16 mouse cellular contexts compared by ENCODE assay signal in genomic region chr5:117840988-117841387, GRCm38 (mm10).
DNase-seq lines count a peak whose midpoint lies in the region; ATAC-seq and TF ChIP-seq lines count a peak whose summit lies in the region.
"Had no signal": no experiment of that assay in that cellular context is flagged by ENCODE, and none has a peak within 500 bp of the region (broad histone marks: within the 10 kb centered on the region; RNA-seq: fewer than 3 reads in every experiment).

No protein-coding gene starts in this region.

- no peak for TF ChIP-seq CTCF in cortical plate, adult 2 months (IDR thresholded peaks at IDR 0.05; ENCODE audit: extremely low read depth, insufficient read depth, low read length)

- H3K9me3 ChIP-seq in forebrain, embryonic 15.5 days: no peaks in the 10 kb centered on the region
- no peaks in the 10 kb centered on the region for H3K9me3 ChIP-seq in forebrain, embryonic 10.5 days
- H3K9me3 ChIP-seq in neural tube, embryonic 15.5 days (replicated peaks): no peaks in the 10 kb centered on the region
- H3K9me3 ChIP-seq: embryonic facial prominence, embryonic 15.5 days; kidney, embryonic 15.5 days; liver, embryonic 13.5 days; megakaryocyte, embryonic 14.5 days had no signal

- H3K9ac ChIP-seq in forebrain, embryonic 15.5 days (replicated peaks): 0 out of 2 replicates have a peak overlapping the region, but pooled peaks have one; percentile 49
- H3K9ac ChIP-seq in neural tube, embryonic 15.5 days (replicated peaks): no peak overlapping the region
- H3K9ac ChIP-seq: embryonic facial prominence, embryonic 15.5 days; kidney, embryonic 15.5 days; liver, embryonic 13.5 days had no signal

- WGBS in forebrain, embryonic 15.5 days: 18% methylated on average over 5 of the region's 5 CpGs
- WGBS in forebrain, embryonic 10.5 days: 29% methylated on average over 5 of the region's 5 CpGs
- 20% methylated on average over 5 of the region's 5 CpGs for WGBS in neural tube, embryonic 15.5 days

- peak overlapping the region; percentile 86 for H3K27ac ChIP-seq in forebrain, embryonic 15.5 days (replicated peaks)
- H3K27ac ChIP-seq in forebrain, embryonic 10.5 days: no peak overlapping the region
- no peak overlapping the region for H3K27ac ChIP-seq in cortical plate, adult 2 months (ENCODE audit: insufficient read depth, low read length)
- no peak overlapping the region for H3K27ac ChIP-seq in neural tube, embryonic 15.5 days (replicated peaks)
- H3K27ac ChIP-seq: embryonic facial prominence, embryonic 15.5 days; kidney, embryonic 15.5 days; liver, embryonic 13.5 days; stomach, postnatal 0 days had no signal

- H3K4me2 ChIP-seq in forebrain, embryonic 15.5 days (replicated peaks): peak overlapping the region; percentile 70
- H3K4me2 ChIP-seq in neural tube, embryonic 15.5 days: peak overlapping the region; percentile 87
- H3K4me2 ChIP-seq: heart, embryonic 11.5 days; liver, embryonic 13.5 days had no signal

- peak overlapping the region; percentile 45; the same call in 1 of the 2 replicates for H3K4me3 ChIP-seq in forebrain, embryonic 15.5 days
- H3K4me3 ChIP-seq in forebrain, embryonic 10.5 days: no peak overlapping the region
- H3K4me3 ChIP-seq in cortical plate, adult 2 months (ENCODE audit: insufficient read depth, low read length): peak overlapping the region; percentile 45; the same call in 1 of the 2 replicates
- H3K4me3 ChIP-seq in neural tube, embryonic 15.5 days (replicated peaks): no peak overlapping the region
- H3K4me3 ChIP-seq: liver, embryonic 13.5 days; megakaryocyte, embryonic 14.5 days had no signal

- H3K4me1 ChIP-seq in forebrain, embryonic 15.5 days: peaks cover 45% of the 10 kb centered on the region
- H3K4me1 ChIP-seq in forebrain, embryonic 10.5 days: peaks cover 35% of the 10 kb centered on the region
- 0 out of 2 replicates have a peak, but pooled peaks cover 1% of the 10 kb centered on the region for H3K4me1 ChIP-seq in cortical plate, adult 2 months (ENCODE audit: control insufficient read depth, insufficient read depth, low read length)
- H3K4me1 ChIP-seq in neural tube, embryonic 15.5 days: peaks cover 37% of the 10 kb centered on the region
- H3K4me1 ChIP-seq: liver, embryonic 13.5 days; megakaryocyte, embryonic 14.5 days had no signal

- no peak for TF ChIP-seq POLR2A in cortical plate, adult 2 months (IDR thresholded peaks at IDR 0.05; ENCODE audit: extremely low read depth, insufficient read depth, low read length)

- intact Hi-C loops in left cerebral cortex, postnatal 10 days (cut with DNase I): loop anchor here (5.0 kb wide), 1 partner anchor 96 kb away; no protein-coding TSS in a partner anchor
- intact Hi-C loops in left cerebral cortex, postnatal 4 days (cut with DNase I): loop anchor here (5.0 kb wide), 1 partner anchor 96 kb away; no protein-coding TSS in a partner anchor

- H3K36me3 ChIP-seq in forebrain, embryonic 15.5 days: no peaks in the 10 kb centered on the region
- H3K36me3 ChIP-seq in forebrain, embryonic 10.5 days (replicated peaks): no peaks in the 10 kb centered on the region
- no peaks in the 10 kb centered on the region for H3K36me3 ChIP-seq in neural tube, embryonic 15.5 days
- H3K36me3 ChIP-seq: embryonic facial prominence, embryonic 15.5 days; kidney, embryonic 15.5 days; liver, embryonic 13.5 days had no signal

- ATAC-seq in forebrain, embryonic 15.5 days (replicated peaks): peak; percentile 38; the same call in 1 of the 2 replicates
- no peak for ATAC-seq in neural tube, embryonic 15.5 days (ENCODE audit: low FRiP score)
- ATAC-seq: activated CD4-positive, CD25-positive, alpha-beta regulatory T cell, adult 4 months had no signal

- DNase-seq in forebrain, embryonic 10.5 days (ENCODE audit: extremely low spot score, low spot score): no peak
- DNase-seq in left cerebral cortex, postnatal 10 days (ENCODE audit: extremely low spot score in 1 of 2, low spot score in 2 of 2): peak; percentile 32 to 37
- no peak for DNase-seq in left cerebral cortex, postnatal 4 days
- no peak for DNase-seq in thymus, postnatal 25 days
- DNase-seq in ovary, adult 18-20 months (ENCODE audit: low spot score): no peak
- DNase-seq: liver, embryonic 13.5 days; thymus, postnatal 36 days had no signal

- H3K27me3 ChIP-seq in forebrain, embryonic 15.5 days: peaks cover 15% of the 10 kb centered on the region; the same call in 1 of the 2 replicates
- H3K27me3 ChIP-seq in forebrain, embryonic 10.5 days (ENCODE audit: poor library complexity, severe bottlenecking): peaks cover 86% of the 10 kb centered on the region
- H3K27me3 ChIP-seq in neural tube, embryonic 15.5 days (replicated peaks): peaks cover 67% of the 10 kb centered on the region

Comparison
In these comparisons a context has a peak if more than half of its experiments do, and no peak if none do; other contexts are left out.
1. H3K4me3 ChIP-seq: peak in forebrain, embryonic 15.5 days (single experiment) and cortical plate, adult 2 months (single experiment); none in forebrain, embryonic 10.5 days (single experiment) and neural tube, embryonic 15.5 days (single experiment).
2. DNase-seq: peak in left cerebral cortex, postnatal 10 days (2 of 2); none in forebrain, embryonic 10.5 days (single experiment), left cerebral cortex, postnatal 4 days (single experiment), thymus, postnatal 25 days (single experiment) and ovary, adult 18-20 months (single experiment).